Mouse (Mus musculus): Measurements from ENCODE around the gene Ikzf1.

Gene Ikzf1

DNA sequence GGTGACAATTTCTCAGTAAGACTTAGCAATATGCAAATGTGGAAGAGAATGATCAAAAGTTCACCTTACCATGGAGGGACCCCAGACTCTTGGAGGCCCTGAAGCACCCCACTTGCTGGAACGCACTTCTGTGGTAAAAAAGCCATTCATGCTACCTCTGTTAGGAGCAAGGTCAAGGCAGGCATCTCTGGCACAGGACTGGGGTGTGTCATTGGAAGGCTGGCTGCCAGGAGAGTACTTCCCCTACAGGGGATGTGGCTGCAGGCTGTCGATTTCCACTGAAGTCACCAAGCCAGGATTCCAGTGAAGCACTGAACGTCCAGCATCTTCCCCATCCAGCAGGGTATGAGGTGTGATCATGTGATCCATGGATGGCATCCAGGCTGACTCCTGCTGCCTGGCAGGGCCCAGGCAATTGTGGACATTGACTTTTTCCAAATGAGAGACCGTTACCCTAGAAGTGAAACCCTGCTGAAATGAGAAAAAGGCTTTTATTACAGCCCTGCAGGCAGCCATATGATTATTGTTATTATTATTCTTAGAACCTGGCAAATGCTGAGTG is 32.9 kb downstream of the Ikzf1 start:
- in situ Hi-C loops (cut with MboI, MseI) = no loop called here

DNA sequence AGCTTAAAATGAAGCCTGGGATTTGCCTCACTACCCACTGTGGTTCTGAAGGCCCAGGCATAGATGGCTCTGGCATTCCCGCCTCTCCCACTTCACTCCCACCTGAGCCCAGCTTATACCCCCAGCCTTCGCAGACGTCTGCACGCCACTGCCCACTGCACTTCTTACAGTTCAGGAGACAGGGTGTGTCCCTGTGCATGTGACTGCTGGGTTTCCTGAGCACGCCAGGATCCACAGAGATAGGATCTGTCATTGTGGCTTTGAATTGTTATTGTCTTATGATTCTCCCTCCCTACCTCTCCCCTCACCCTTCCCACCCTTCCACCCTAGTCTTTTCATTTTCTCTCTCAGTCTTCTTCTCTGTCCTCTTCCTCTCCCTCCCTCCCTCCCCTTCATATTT is 34.9 kb downstream of the Ikzf1 start:
- in situ Hi-C loops (cut with MboI, MseI) = no loop called here

DNA sequence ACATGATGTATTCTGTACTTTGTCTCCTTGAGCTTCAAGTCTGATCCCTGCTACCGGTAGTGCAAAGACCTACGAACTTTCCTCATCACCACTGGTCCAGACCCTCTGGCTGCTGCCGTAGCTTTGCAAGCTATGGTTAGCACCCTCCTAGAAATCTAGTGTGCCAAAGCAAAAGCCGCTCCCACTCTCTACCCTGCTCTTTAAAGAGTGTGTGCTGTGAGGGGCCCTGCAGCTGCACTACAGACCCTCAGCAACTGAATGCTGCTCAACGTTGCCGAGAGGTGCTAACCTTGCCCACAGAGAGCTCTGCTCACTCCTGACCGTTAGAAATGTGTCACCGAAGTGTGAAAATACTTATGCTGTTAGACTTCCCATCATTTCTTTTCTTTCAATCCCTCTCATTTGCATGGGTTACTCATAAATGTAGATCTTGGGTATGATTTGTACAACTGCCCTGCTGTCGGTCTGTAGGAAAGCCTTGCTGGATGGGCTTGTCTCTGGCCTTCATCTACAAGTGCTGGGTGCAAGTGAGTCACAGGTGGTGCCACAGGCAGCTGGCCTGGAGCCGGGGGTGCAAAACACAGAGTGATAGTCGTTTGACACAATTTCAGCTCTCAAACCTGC is 40.6 kb downstream of the Ikzf1 start:
- in situ Hi-C loops (cut with MboI, MseI) = no loop called here

DNA sequence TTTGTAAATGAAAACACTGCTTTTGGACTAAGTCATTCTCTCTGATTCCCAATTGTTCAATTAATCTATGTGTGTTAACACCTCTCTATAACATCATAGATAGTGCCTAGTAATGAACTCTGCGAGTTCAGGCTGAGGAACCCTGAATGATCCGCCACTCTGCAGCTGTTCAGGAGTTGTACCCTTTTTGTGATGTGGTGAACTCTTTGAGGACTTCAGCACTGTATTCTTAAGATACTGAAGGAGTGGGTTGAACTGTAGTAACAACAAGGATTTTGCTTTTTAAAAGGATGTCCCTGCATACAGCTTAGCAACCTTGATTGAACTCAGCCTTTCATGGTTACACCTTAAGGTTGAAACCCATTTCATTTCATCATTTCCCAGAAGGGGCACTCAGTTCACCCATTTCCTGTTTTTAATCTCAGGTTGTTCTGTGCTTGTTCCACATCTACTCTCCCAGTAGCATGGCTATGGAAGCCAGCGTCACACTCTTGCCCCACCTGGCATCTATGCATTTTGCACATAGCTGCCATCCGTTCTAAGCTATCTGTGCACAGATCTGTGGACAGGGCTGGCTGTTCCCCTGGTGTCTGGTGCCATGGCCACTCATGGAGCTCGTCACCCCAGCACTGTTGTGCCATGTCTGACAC is 41.2 kb downstream of the Ikzf1 start:
- in situ Hi-C loops (cut with MboI, MseI) = no loop called here

DNA sequence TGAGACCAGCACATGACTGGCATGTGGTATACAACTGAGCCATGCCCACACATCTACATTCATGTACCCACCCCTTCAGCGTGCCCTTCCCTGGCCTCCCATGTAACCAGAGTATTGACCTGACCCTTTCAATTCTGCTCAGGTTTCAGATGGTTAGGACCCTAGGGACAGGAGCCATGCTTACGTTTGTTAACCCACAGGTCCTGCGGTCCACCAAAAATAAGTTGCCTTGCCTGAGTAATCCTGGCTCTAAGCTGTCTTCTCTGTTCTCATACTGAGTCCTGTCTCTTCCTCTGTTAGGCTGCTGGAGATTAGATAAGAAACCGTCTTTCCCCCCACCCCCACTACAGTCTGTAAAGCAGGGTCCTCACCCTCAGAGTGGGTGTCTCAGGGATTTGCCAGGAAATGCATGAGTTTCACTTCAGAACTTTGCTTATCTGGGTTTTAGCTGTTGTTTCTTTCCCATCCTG is 42.0 kb downstream of the Ikzf1 start:
- in situ Hi-C loops (cut with MboI, MseI) = no loop called here

DNA sequence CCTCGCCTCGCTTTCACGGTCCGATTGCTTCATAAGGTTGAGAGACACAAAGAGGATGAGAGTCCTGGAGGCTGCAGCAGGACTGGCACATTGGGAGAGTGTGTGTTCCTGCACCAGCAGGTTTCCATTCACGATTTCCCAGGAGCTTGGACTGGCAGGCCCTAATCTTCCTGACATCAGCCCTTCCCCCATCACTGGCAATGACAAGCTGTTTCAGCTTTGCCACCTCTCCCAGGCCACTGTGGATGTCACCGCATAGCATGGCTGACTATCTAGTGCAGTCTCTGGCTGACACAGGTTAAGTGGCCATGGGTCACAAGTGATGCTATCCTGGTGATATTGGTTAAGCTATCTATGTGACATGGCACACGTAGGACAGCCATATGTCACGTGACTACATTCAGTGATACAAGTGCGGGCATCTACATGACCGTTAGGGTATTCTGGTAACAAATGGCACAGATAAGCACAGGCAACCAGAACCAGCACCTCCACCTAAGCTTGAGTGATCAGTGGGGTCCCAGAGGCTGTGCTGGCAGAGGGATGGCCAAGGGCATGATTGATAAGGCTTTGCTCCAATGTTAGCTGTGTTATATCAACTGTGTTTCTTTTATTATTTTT is 43.2 kb downstream of the Ikzf1 start:
- in situ Hi-C loops (cut with MboI, MseI) = no loop called here

DNA sequence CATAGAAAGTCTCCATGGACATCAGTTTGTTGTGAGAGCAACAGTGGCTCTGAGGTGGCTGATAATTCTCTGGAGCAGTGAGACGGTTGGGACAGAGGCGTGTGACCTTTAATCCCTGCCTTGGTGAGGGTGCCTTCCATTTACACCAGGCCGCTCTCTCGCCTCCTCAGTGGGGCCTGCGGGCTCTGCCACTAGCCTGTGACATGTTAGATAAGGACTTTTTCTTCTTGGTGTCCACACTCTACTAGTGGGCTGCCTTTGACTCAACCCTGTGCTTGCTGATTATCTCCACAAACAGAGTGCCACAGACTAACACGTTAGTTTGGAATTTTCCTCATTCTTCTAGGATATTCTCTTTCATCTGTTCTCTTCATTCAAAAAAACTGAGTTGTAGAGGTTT is 44.4 kb downstream of the Ikzf1 start:
- in situ Hi-C loops (cut with MboI, MseI) = no loop called here

DNA sequence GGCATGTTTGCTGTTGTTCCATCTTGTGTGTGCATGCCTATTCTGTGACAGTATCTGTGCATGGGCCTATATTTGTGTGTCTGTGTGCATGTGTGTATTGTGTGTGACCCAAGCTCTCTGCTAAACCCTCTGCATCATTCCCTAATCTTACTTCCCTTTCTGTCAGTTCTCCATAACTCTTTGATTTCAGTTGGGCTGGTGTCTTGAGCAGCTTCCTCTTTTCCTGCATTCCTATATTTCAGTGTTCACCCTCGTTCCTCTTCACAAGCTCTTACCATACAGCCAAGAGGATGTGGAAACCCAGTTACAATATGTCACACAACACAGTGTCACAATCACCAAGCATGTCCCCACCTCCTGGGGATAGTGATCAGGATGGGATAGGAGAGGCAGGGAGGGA is 45.3 kb downstream of the Ikzf1 start:
- in situ Hi-C loops (cut with MboI, MseI) = loop anchor here in 1 of 2 experiments (5.0 kb wide), 2 partner anchors 33 to 218 kb away; no protein-coding TSS in a partner anchor

DNA sequence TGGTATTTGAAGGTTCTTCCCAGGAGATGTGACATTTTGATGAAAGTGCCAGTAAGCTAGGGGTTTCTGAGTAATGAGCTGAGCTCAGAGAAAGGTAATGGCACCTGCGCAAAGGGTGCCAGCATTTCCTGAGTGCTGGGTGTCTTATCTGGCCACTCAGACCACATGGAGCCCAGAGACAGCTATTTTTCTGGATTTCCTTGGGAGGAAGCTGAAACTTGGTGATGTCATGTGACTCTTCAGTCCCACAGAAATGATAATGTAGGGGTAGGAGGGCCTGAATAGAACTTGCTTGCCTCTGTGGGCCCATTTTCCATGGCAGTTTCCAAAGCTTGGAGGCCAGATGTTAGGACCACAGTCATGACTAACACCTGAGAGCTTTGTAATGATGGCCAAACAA is 46.9 kb downstream of the Ikzf1 start:
- in situ Hi-C loops (cut with MboI, MseI) = loop anchor here in 1 of 2 experiments (5.0 kb wide), 2 partner anchors 34 to 219 kb away; no protein-coding TSS in a partner anchor

DNA sequence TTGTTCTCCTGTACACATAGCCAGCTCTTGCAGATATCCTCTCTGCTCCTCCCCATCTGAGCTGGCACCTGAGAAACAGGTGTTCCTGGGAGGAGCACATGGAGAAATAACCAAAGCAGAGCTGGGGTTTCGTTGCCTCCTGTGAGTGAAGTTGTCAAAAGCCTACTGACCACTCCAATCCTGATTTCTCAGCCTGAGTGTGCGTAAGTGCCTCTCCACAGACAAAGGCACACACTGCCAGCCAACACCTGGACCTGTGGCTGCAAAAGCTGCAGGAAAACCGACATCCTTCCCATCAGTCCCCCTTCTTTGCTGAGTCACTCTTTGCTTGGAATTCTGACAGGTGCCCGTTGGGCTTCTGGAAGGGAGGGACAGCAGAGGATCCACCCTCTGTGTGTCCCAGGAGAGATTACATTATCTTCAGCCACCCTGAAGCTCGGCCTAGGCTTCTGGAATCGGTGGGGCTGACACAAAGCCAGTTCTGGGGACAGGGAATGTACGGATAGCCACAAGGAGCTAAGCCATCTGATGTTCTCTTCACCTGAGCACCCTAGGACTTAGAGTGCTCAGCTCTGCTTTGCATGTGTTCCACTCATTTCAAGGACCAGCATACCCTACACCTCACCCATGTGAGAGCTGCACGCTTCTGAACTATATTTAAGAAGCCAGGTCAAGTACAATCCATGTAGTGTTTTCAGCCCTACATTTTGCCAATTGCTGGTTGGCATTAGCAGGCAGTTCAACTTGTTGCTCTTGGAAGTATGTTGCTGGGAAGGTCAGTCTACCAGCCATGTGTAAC is 48.4 kb downstream of the Ikzf1 start:
- in situ Hi-C loops (cut with MboI, MseI) = loop anchor here in 1 of 2 experiments (5.0 kb wide), 2 partner anchors 36 to 221 kb away; no protein-coding TSS in a partner anchor

DNA sequence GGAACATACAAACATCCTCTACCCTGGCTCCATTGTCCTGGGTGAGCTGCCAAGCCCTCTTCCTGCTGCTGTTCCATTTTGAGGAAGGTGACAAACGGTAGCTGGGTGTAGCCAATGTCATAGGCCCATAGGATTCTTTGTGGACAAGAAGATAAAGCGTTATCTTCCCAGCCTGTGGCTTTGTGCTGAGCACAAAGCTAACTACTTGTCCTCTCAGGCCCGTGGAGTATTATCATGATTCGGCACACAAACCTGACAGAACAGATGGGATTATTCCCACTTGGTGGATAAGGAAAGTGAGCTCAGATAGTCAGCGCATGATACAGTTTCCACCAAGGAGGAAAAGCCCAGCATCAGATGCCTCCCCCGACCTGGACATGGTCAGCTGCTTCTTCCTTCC is 50.4 kb downstream of the Ikzf1 start:
- in situ Hi-C loops (cut with MboI, MseI) = loop anchor here in 1 of 2 experiments (5.0 kb wide), 1 partner anchor 173 kb away; no protein-coding TSS in a partner anchor

DNA sequence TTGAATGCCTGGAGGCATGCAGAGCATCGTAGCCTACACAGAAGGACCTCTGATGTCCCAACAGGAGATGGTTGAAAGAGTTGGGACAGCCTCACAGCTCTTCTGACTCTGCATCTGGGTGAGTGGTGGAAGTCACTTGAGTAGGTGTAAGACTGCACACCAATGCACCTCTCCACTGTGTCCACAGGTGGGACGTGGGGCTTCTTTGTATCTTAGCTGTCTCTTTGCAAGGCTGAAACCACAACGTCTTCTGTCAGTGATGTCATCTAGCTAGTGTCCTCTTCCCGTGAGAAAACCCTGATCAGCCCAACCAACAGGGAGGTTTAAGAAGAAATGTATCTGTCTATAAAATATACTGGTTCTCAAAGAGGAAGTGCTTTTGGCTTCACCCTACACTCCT is 52.1 kb downstream of the Ikzf1 start:
- in situ Hi-C loops (cut with MboI, MseI) = loop anchor here in 1 of 2 experiments (5.0 kb wide), 1 partner anchor 175 kb away; no protein-coding TSS in a partner anchor

DNA sequence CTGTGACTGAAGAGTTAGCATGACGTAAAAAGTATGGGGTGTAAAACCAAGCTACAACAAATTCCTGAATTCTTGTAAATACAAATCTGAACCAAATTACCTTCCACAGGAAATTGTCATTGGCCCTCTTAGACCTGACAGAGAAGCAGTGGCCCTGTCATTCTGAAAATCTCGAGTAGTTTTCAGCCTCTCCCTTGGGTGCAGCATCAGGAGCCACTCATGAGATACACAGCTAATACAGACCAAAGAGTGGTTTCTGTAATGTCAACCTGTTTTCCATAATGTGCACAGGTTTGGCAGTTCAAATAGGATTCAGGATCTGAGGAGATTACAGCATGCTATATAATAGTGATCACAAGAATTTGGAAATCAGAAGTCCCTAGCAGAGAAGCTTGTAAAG is 52.8 kb downstream of the Ikzf1 start:
- in situ Hi-C loops (cut with MboI, MseI) = loop anchor here in 1 of 2 experiments (5.0 kb wide), 1 partner anchor 175 kb away; no protein-coding TSS in a partner anchor

DNA sequence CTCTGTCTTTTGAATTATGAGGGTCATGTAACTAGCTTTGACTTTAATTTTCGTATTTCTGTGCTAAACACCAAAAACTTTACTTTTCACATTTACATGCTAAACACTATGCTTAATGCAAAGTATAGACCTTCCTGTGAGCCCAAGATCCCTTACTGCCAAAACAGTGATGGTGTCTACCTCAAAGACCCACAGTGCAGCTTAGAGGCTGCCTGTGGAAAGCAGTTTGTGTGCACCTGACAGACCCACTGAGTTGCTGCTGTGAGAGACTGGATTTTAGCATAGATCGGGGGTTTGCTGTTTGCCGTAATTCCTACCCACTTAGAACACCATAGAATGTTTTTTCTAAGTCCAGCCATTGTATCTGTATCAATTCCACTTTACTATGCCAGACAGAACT is 54.3 kb downstream of the Ikzf1 start:
- in situ Hi-C loops (cut with MboI, MseI) = loop anchor here in 1 of 2 experiments (5.0 kb wide), 1 partner anchor 177 kb away; no protein-coding TSS in a partner anchor

DNA sequence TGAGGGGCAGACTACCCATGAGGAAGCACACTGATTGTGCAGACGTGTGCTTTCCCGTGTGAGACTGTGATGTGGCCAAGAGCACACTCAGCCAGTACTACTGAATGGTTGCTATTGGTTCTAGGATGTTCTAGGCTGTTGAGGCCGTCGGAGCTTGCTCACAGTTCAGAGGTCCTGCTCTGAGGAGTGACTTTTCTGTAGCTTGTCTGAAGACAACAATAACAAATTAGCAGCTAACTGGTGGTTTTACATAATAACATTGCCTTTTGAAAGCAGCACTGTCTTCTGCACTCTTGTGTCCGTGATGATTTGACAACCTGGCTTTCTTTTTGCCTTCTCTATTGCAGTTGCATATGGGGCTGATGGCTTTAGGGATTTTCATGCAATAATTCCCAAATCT is 55.8 kb downstream of the Ikzf1 start:
- in situ Hi-C loops (cut with MboI, MseI) = no loop called here

DNA sequence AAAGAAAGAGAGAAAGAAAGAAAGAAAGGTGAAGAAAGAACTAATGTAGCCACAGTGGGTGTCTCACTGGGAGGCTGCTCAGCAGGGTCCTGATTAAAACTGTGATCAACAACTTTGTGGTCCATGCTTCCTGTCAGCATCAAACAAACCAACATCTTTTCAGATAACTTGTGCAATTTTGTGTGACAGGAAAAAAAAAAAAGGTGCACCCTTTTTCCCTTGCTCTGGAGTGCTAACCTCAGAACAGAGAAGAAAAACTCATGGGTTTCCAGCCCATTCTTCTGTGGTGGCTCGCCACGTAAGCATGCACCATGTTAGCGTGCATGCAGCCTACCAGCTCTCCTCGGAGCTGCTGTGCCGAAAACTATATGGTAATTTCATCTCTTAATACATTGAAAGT is 56.8 kb downstream of the Ikzf1 start:
- in situ Hi-C loops (cut with MboI, MseI) = no loop called here

DNA sequence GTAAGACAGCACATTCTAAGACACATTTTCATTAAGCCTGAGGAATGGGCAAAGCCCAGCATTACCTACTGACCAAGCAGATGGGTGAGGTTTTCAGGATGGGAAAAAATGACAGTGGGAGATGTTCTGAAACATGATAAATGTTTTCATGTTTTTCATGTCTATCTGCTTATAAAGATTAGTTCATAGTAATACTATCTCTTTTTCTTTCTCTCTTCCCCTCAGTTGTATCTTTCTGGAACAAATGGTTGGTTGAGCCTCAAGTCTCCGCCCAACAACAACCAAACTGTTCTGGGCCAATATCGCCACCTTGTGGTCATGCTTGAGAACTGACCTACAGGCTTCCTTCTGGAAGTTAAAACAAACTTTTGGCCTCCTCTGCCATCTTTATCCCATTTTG is 57.8 kb downstream of the Ikzf1 start:
- in situ Hi-C loops (cut with MboI, MseI) = no loop called here

DNA sequence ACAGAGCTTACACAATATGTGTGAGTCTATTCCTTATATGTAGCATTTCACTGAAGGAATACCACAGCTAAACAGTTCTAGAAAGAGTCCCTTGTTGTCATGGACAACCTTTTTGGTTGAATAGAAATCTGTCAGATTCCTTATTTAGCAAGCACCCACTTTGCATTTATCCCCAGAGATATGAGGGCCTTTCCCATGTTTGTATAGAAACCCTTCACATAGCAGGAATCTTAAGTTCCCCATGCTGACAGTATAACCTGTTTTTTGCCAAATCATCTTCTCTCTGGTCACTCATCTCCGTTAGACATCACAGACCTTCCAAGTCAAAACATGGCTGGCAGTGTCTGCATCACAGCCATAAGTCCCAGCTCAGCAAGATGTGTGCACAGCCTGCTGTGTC is 59.4 kb downstream of the Ikzf1 start:
- in situ Hi-C loops (cut with MboI, MseI) = no loop called here

DNA sequence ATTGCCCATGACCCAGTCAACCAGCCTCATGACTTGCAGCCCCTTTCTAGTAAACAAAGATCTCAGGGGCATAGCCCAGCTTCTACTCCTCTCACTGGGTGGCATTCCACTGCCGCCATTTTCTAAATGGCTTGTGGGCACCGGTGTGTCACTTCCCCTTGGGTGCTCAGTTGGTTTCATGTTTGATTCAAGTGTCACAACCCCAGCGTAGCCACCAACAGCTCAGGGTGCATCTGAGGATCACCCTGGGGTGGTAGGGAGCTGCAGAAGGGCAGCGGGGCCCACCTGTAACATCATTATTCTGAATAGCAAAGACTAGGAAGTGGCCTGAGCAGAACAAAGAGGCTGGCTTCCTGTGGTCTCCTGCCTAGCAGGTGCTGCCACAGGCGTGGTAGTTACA is 66.3 kb downstream of the Ikzf1 start:
- in situ Hi-C loops (cut with MboI, MseI) = no loop called here

DNA sequence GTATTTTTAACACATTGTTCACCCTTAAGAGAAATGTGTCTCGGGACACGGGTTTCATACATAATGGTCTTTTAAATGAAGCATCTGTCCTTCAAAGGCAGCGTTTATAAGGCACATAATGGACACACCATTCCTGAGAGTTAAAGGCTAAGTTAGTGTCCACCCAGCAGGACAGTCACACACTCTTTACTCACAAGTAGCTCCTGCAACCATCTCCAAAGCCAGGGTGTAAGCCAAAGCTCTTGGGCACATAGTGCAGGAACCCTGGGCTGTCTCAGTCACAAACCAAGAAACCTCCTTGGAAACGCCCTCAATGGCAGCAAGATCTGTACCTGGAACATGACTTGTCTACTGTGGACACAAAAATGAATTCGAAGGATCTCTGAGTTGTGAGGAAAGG is 68.1 kb downstream of the Ikzf1 start:
- in situ Hi-C loops (cut with MboI, MseI) = no loop called here

DNA sequence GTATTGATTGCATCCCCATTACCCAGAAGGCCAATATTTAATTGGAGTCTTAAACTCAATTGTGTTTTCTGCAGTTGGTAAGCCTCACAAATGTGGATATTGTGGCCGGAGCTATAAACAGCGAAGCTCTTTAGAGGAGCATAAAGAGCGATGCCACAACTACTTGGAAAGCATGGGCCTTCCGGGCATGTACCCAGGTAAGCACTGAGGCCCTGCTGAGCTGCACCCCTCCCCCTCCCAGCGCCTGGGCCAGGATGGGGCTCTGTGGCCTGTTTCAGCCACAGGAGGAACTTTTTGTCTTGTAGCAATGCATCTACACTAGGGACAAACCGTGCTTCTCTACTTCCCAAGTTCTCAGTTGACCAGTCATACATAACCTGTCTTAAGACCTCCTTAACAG is 73.3 kb downstream of the Ikzf1 start:
- in situ Hi-C loops (cut with MboI, MseI) = no loop called here
